20 mouse cellular contexts compared by ENCODE assay signal in the genomic region with DNA sequence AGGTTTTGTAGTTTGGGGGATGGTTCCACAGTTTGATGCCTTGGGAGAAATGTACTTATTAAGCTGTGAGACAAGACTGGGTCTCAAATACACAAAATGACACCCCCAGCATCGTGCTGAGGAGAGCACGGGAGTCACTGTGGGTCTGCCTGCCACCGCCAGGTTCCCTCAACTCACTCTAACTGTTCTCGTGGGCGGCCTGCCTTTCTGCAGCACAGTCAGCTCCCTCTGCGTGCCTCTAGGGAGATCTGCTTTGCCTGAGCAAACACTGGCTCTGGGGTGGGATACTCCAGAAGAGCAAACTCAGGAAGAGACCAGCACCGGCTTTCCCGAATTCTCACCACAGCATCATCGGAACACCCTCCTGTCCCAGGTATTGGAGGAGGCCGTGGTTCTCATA.
DNase-seq lines count a peak whose midpoint lies in the region; ATAC-seq and TF ChIP-seq lines count a peak whose summit lies in the region.
"Had no signal": no experiment of that assay in that cellular context is flagged by ENCODE, and none has a peak within 500 bp of the region (broad histone marks: within the 10 kb centered on the region; RNA-seq: fewer than 3 reads in every experiment).

No protein-coding gene starts in this region.

- WGBS in midbrain, embryonic 13.5 days = 71% methylated on average over 10 of the region's 10 CpGs
- 70% methylated on average over 10 of the region's 10 CpGs for WGBS in midbrain, embryonic 16.5 days

- intact Hi-C loops in left cerebral cortex, adult 2 months (cut with DNase I) = no loop called here

- peaks cover 13% of the 10 kb centered on the region for H3K4me1 ChIP-seq in midbrain, embryonic 13.5 days (replicated peaks)
- no peaks in the 10 kb centered on the region for H3K4me1 ChIP-seq in midbrain, embryonic 16.5 days (ENCODE audit: control insufficient read depth, insufficient read depth, low read length)

- H3K27ac ChIP-seq in left cerebral cortex, adult 2 months = no peak overlapping the region
- peak overlapping the region; percentile 25; the same call in 1 of the 2 replicates for H3K27ac ChIP-seq in midbrain, embryonic 13.5 days
- no peak overlapping the region for H3K27ac ChIP-seq in midbrain, embryonic 16.5 days (ENCODE audit: low read length)
- H3K27ac ChIP-seq: embryonic facial prominence, embryonic 10.5 days; forebrain, embryonic 13.5 days; heart, embryonic 10.5 days; hindbrain, embryonic 12.5 days had no signal

- H3K9ac ChIP-seq in midbrain, embryonic 13.5 days (replicated peaks) = no peak overlapping the region
- no peak overlapping the region for H3K9ac ChIP-seq in midbrain, embryonic 16.5 days (ENCODE audit: low read depth, low read length)
- H3K9ac ChIP-seq: forebrain, embryonic 13.5 days; forebrain, postnatal 0 days; hindbrain, embryonic 12.5 days had no signal

- no peaks in the 10 kb centered on the region for H3K9me3 ChIP-seq in midbrain, embryonic 13.5 days
- H3K9me3 ChIP-seq in midbrain, embryonic 16.5 days (replicated peaks; ENCODE audit: control insufficient read depth, low read length, poor library complexity, severe bottlenecking) = no peaks in the 10 kb centered on the region
- H3K9me3 ChIP-seq: embryonic facial prominence, embryonic 10.5 days; forebrain, embryonic 13.5 days; heart, embryonic 10.5 days; hindbrain, embryonic 12.5 days had no signal

- no peaks in the 10 kb centered on the region for H3K36me3 ChIP-seq in midbrain, embryonic 13.5 days
- no peaks in the 10 kb centered on the region for H3K36me3 ChIP-seq in midbrain, embryonic 16.5 days (ENCODE audit: control insufficient read depth, insufficient read depth, low read length)
- H3K36me3 ChIP-seq: embryonic facial prominence, embryonic 10.5 days; heart, embryonic 10.5 days; hindbrain, embryonic 12.5 days had no signal

- H3K4me3 ChIP-seq in left cerebral cortex, adult 2 months = no peak overlapping the region
- no peak overlapping the region for H3K4me3 ChIP-seq in midbrain, embryonic 13.5 days (replicated peaks)
- no peak overlapping the region for H3K4me3 ChIP-seq in midbrain, embryonic 16.5 days (ENCODE audit: low read depth, low read length)
- H3K4me3 ChIP-seq: embryonic facial prominence, embryonic 10.5 days; forebrain, embryonic 13.5 days; heart, embryonic 10.5 days; hindbrain, embryonic 12.5 days had no signal

- TF ChIP-seq CTCF in left cerebral cortex, adult 2 months (IDR thresholded peaks at IDR 0.05) = peak; percentile 16

- DNase-seq in layer of hippocampus, adult 11-12 months (ENCODE audit: low spot score) = peak; percentile 24
- DNase-seq in layer of hippocampus, adult 8-10 months (ENCODE audit: low spot score in 2 of 2) = no peak
- no peak for DNase-seq in left cerebral cortex, adult 2 months (ENCODE audit: extremely low spot score in 1 of 2, low spot score in 2 of 2)
- no peak for DNase-seq in left cerebral cortex, adult 11 months (ENCODE audit: low spot score)
- DNase-seq in gastrocnemius, adult 18-20 months (ENCODE audit: low spot score) = no peak
- DNase-seq: adrenal gland, adult 2 months; adrenal gland, postnatal 25 days; cerebellum, adult 2 months; cerebellum, postnatal 10 days; forebrain, postnatal 0 days; gastrocnemius, postnatal 10 days; heart, adult 18-20 months; heart, postnatal 10 days; heart, postnatal 4 days had no signal

- H3K4me2 ChIP-seq in midbrain, embryonic 13.5 days (replicated peaks) = no peak overlapping the region
- H3K4me2 ChIP-seq in midbrain, embryonic 16.5 days (ENCODE audit: low read length) = no peak overlapping the region
- H3K4me2 ChIP-seq: forebrain, embryonic 13.5 days; hindbrain, embryonic 12.5 days had no signal

- H3K27me3 ChIP-seq in midbrain, embryonic 13.5 days = no peaks in the 10 kb centered on the region
- H3K27me3 ChIP-seq in midbrain, embryonic 16.5 days (ENCODE audit: control insufficient read depth, insufficient read depth, low read depth, low read length) = no peaks in the 10 kb centered on the region
- H3K27me3 ChIP-seq: forebrain, embryonic 13.5 days; hindbrain, embryonic 12.5 days had no signal

- no peak for ATAC-seq in midbrain, embryonic 13.5 days
- no peak for ATAC-seq in midbrain, embryonic 16.5 days
- ATAC-seq: forebrain, embryonic 13.5 days; forebrain, postnatal 0 days had no signal
